Mouse (Mus musculus) heart, embryonic 13.5 days (tissue): Measurements from ENCODE around the gene Rap1a. TPM values are rescaled to one million over a fixed set of nuclear protein-coding genes. Genes with fewer than 3 reads are reported as not detected.
A peak's percentile ranks its signal among the peaks of the same experiment; 100 is the strongest.

Source experiments
- ATAC-seq: fragments of 200-750 bp; cut with Nextera tagmentation; 2 replicates; pipeline ENCODE4 v1.8.0; 2017; ENCODE audit warnings: moderate TSS enrichment; ENCODE audit not compliant: insufficient number of reproducible peaks, low FRiP score, low TSS enrichment; ENCODE audit errors: extremely low read depth
- H3K27ac ChIP-seq: fragments of 300-500 bp; sonication (generic); replicated peaks from 2 replicates; pipeline ENCODE4 v1.5.1; 2015; ENCODE audit warnings: moderate library complexity, mild to moderate bottlenecking, inconsistent platforms
- H3K27me3 ChIP-seq: fragments of 300-500 bp; sonication (generic); replicated peaks from 2 replicates; pipeline ENCODE4 v1.6.1; 2015; ENCODE audit warnings: mild to moderate bottlenecking, inconsistent platforms
- H3K36me3 ChIP-seq: fragments of 300-500 bp; sonication (generic); 2 replicates; pipeline ENCODE4 v1.6.1; 2015; ENCODE audit warnings: mild to moderate bottlenecking, inconsistent platforms
- H3K4me1 ChIP-seq: fragments of 300-500 bp; sonication (generic); 2 replicates; pipeline ENCODE4 v1.6.1; 2015; ENCODE audit warnings: inconsistent platforms
- H3K4me2 ChIP-seq: fragments of 300-500 bp; sonication (generic); 2 replicates; pipeline ENCODE4 v1.6.1; 2015; ENCODE audit warnings: inconsistent platforms, mild to moderate bottlenecking, moderate library complexity
- H3K4me3 ChIP-seq: fragments of 300-500 bp; sonication (generic); 2 replicates; pipeline ENCODE4 v1.5.1; 2015; ENCODE audit warnings: moderate library complexity, mild to moderate bottlenecking, inconsistent platforms
- H3K9ac ChIP-seq: fragments of 300-500 bp; sonication (generic); 2 replicates; pipeline ENCODE4 v1.6.1; 2015; ENCODE audit warnings: inconsistent platforms, mild to moderate bottlenecking, moderate library complexity
- H3K9me3 ChIP-seq: fragments of 300-500 bp; sonication (generic); 2 replicates; pipeline ENCODE4 v1.6.1; 2016; ENCODE audit warnings: inconsistent platforms
- WGBS: fragments of 180-500 bp; shearing (Covaris S2); methylation state at CpG from one replicate; pipeline ENCODE4 v1.1.7; 2015; ENCODE audit warnings: mixed read lengths; 5-methylcytosine and 5-hydroxymethylcytosine counted together
- polyA plus RNA-seq: library from polyadenylated mRNA; unstranded; fragments of >200 nt; fragmentation: Nextera tagmentation; extraction: Ambion mirVana; gene quantifications from 2 replicates; pipeline ENCODE4 v1.2.1, GENCODE M21; 2015

Rap1a gene
- polyA plus RNA-seq, 1 experiment from 2014 or later, result 81.3 TPM

- H3K9ac ChIP-seq, result no peak overlapping the region
- H3K4me1 ChIP-seq, result peaks cover 30% of the 10 kb centered on the region
- no peaks in the 10 kb centered on the region for H3K9me3 ChIP-seq
- H3K27ac ChIP-seq, result no peak overlapping the region
- ATAC-seq, result no peak
- H3K36me3 ChIP-seq, result no peaks in the 10 kb centered on the region
- no peaks in the 10 kb centered on the region for H3K27me3 ChIP-seq
- no peak overlapping the region for H3K4me2 ChIP-seq
- H3K4me3 ChIP-seq, result no peak overlapping the region
Measured at GRCm38 (mm10) chr3:105758098-105758497, 43.0 kb downstream of the Rap1a start.

- Histone ChIP-seq H3K27ac (no peak overlapping the region), H3K9ac (no peak overlapping the region)
- no peak for ATAC-seq
Measured at GRCm38 (mm10) chr3:105757323-105758083, 43.6 kb downstream of the Rap1a start.

GRCm38 (mm10) chr3:105756505-105756904, 44.6 kb downstream of the Rap1a start:
- Histone ChIP-seq H3K9me3 (no peaks in the 10 kb centered on the region), H3K27me3 (no peaks in the 10 kb centered on the region), H3K4me3 (no peak overlapping the region), H3K27ac (peak overlapping the region; percentile 24; the same call in 1 of the 2 replicates), H3K4me2 (no peak overlapping the region), H3K36me3 (no peaks in the 10 kb centered on the region), H3K4me1 (peaks cover 42% of the 10 kb centered on the region), H3K9ac (no peak overlapping the region)
- no peak for ATAC-seq
- 76% methylated on average over 2 of the region's 2 CpGs for WGBS

More at GRCm38 (mm10) chr3:105757323-105758083, 43.6 kb downstream of the Rap1a start:
- H3K36me3 ChIP-seq, result no peaks in the 10 kb centered on the region
- WGBS, result 74% methylated on average over 6 of the region's 6 CpGs
- no peaks in the 10 kb centered on the region for H3K27me3 ChIP-seq
- no peak overlapping the region for H3K4me2 ChIP-seq
- H3K4me1 ChIP-seq, result peaks cover 34% of the 10 kb centered on the region
- no peaks in the 10 kb centered on the region for H3K9me3 ChIP-seq
- no peak overlapping the region for H3K4me3 ChIP-seq

GRCm38 (mm10) chr3:105755123-105755522, 46.0 kb downstream of the Rap1a start:
- no peak overlapping the region for H3K4me3 ChIP-seq
- 89% methylated on average over 9 of the region's 9 CpGs for WGBS
- no peak for ATAC-seq

GRCm38 (mm10) chr3:105754184-105754583, 47.0 kb downstream of the Rap1a start:
- peaks cover 47% of the 10 kb centered on the region for H3K4me1 ChIP-seq
- no peaks in the 10 kb centered on the region for H3K27me3 ChIP-seq
- H3K36me3 ChIP-seq, result peaks cover 6% of the 10 kb centered on the region
- no peak overlapping the region for H3K9ac ChIP-seq
- H3K9me3 ChIP-seq, result no peaks in the 10 kb centered on the region
- H3K4me2 ChIP-seq, result no peak overlapping the region
- WGBS, result 81% methylated on average over 3 of the region's 3 CpGs
- no peak overlapping the region for H3K4me3 ChIP-seq
- no peak for ATAC-seq
- H3K27ac ChIP-seq, result no peak overlapping the region

More at GRCm38 (mm10) chr3:105755123-105755522, 46.0 kb downstream of the Rap1a start:
- H3K4me1 ChIP-seq, result peaks cover 47% of the 10 kb centered on the region
- H3K36me3 ChIP-seq, result no peaks in the 10 kb centered on the region
- no peak overlapping the region for H3K4me2 ChIP-seq
- H3K27me3 ChIP-seq, result no peaks in the 10 kb centered on the region
- H3K27ac ChIP-seq, result no peak overlapping the region
- H3K9me3 ChIP-seq, result no peaks in the 10 kb centered on the region
- H3K9ac ChIP-seq, result no peak overlapping the region

GRCm38 (mm10) chr3:105750810-105751209, 50.3 kb downstream of the Rap1a start:
- peaks cover 7% of the 10 kb centered on the region for H3K36me3 ChIP-seq
- no peak overlapping the region for H3K9ac ChIP-seq
- H3K9me3 ChIP-seq, result no peaks in the 10 kb centered on the region
- no peak overlapping the region for H3K27ac ChIP-seq
- no peak for ATAC-seq
- no peak overlapping the region for H3K4me3 ChIP-seq
- 57% methylated on average over 2 of the region's 2 CpGs for WGBS
- no peak overlapping the region for H3K4me2 ChIP-seq
- H3K4me1 ChIP-seq, result peaks cover 25% of the 10 kb centered on the region
- H3K27me3 ChIP-seq, result no peaks in the 10 kb centered on the region

GRCm38 (mm10) chr3:105746542-105746941, 54.6 kb downstream of the Rap1a start:
- Histone ChIP-seq H3K9me3 (no peaks in the 10 kb centered on the region), H3K27me3 (no peaks in the 10 kb centered on the region), H3K27ac (no peak overlapping the region), H3K36me3 (peaks cover 12% of the 10 kb centered on the region), H3K4me3 (no peak overlapping the region), H3K4me2 (no peak overlapping the region), H3K9ac (no peak overlapping the region), H3K4me1 (peaks cover 10% of the 10 kb centered on the region)
- no peak for ATAC-seq
- 73% methylated on average over 2 of the region's 2 CpGs for WGBS

GRCm38 (mm10) chr3:105737666-105738065, 63.5 kb downstream of the Rap1a start:
- H3K27me3 ChIP-seq, result no peaks in the 10 kb centered on the region
- H3K27ac ChIP-seq, result no peak overlapping the region
- ATAC-seq, result no peak
- peaks cover 46% of the 10 kb centered on the region for H3K36me3 ChIP-seq
- H3K9me3 ChIP-seq, result no peaks in the 10 kb centered on the region
- H3K4me1 ChIP-seq, result peaks cover 5% of the 10 kb centered on the region
- no peak overlapping the region for H3K4me2 ChIP-seq
- 88% methylated on average over 3 of the region's 3 CpGs for WGBS
- no peak overlapping the region for H3K4me3 ChIP-seq
- no peak overlapping the region for H3K9ac ChIP-seq

GRCm38 (mm10) chr3:105737070-105737469, 64.1 kb downstream of the Rap1a start:
- Histone ChIP-seq H3K4me3 (no peak overlapping the region), H3K36me3 (peaks cover 50% of the 10 kb centered on the region), H3K4me1 (no peaks in the 10 kb centered on the region; the same call in 1 of the 2 replicates), H3K9me3 (no peaks in the 10 kb centered on the region), H3K27ac (no peak overlapping the region), H3K4me2 (no peak overlapping the region), H3K27me3 (no peaks in the 10 kb centered on the region), H3K9ac (no peak overlapping the region)
- WGBS, result 89% methylated on average over 7 of the region's 7 CpGs
- no peak for ATAC-seq

- H3K4me1 ChIP-seq, result no peaks in the 10 kb centered on the region
- no peaks in the 10 kb centered on the region for H3K9me3 ChIP-seq
- no peak overlapping the region for H3K4me2 ChIP-seq
- H3K27me3 ChIP-seq, result no peaks in the 10 kb centered on the region
- H3K27ac ChIP-seq, result no peak overlapping the region
- H3K36me3 ChIP-seq, result peaks cover 55% of the 10 kb centered on the region
- H3K9ac ChIP-seq, result no peak overlapping the region
- H3K4me3 ChIP-seq, result no peak overlapping the region
- no peak for ATAC-seq
- WGBS, result 89% methylated on average over 1 of the region's 1 CpGs
Measured at GRCm38 (mm10) chr3:105736148-105736547, 65.0 kb downstream of the Rap1a start.

GRCm38 (mm10) chr3:105735285-105735684, 65.9 kb downstream of the Rap1a start:
- no peak for ATAC-seq
- no peak overlapping the region for H3K9ac ChIP-seq
- no peaks in the 10 kb centered on the region for H3K9me3 ChIP-seq
- no peak overlapping the region for H3K4me3 ChIP-seq
- H3K27ac ChIP-seq, result no peak overlapping the region
- H3K4me2 ChIP-seq, result no peak overlapping the region
- H3K27me3 ChIP-seq, result no peaks in the 10 kb centered on the region
- H3K4me1 ChIP-seq, result no peaks in the 10 kb centered on the region
- H3K36me3 ChIP-seq, result peaks cover 64% of the 10 kb centered on the region

- WGBS, result 81% methylated on average over 4 of the region's 4 CpGs
- no peak overlapping the region for H3K9ac ChIP-seq
- H3K27ac ChIP-seq, result no peak overlapping the region
- no peaks in the 10 kb centered on the region for H3K27me3 ChIP-seq
- H3K36me3 ChIP-seq, result peaks cover 62% of the 10 kb centered on the region
- no peak overlapping the region for H3K4me3 ChIP-seq
- ATAC-seq, result no peak
- H3K4me1 ChIP-seq, result no peaks in the 10 kb centered on the region
- H3K9me3 ChIP-seq, result no peaks in the 10 kb centered on the region
- H3K4me2 ChIP-seq, result no peak overlapping the region
Measured at GRCm38 (mm10) chr3:105733538-105733937, 67.6 kb downstream of the Rap1a start.
